Mouse (Mus musculus): Measurements from ENCODE around the gene Slc12a5. TPM values are rescaled to one million over a fixed set of nuclear protein-coding genes. Genes with fewer than 3 reads are reported as not detected.

Gene Slc12a5
- total RNA-seq, 2 experiments from 2014 or later, result 0.55 to 1.0 TPM

DNA sequence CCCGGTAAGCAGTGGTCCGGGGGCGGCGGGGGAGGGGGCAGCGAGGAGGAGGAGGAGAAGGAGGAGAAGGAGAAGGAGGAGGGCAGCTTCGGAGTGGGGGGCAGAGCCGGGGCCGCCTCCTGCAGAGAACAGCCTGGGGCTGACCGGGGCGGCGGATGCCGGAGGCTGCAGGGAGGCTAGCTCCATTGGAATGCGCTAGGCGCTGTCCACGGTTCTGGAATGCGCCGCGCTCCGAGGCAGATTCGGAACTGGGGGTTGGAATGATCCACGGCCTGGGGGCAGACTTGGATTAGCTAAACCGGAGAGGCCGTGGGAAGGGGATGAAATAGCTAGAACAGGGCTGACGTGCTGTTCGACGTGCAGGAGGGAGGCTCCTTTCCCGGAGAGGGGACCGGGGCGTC is 7.8 kb downstream of the Slc12a5 start:
- intact Hi-C loops (cut with DNase I; ENCODE audit: low total_unique reads), result no loop called here
- peak; percentile 70 for DNase-seq

DNA sequence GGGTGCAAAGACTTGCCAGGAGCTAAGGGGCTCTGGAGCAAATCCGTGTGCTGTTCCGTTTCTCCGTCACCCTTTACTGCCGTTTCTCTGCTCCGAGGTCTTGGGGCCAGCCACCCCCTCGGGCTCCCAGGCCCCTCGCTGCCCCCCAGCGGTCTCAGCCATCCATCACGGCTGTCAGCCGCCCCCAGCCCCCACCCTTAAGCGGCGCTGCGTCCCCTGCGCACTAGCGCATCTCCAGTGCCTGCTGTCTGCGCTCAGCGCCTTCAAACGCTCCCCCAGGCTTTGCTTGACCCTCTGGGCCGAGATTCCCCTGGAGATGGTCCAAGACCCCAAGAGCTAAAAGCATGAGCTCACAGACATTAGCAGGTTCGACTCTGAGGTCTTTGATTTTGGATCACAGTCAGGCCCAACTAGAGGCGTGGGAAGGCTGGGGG is 8.8 kb downstream of the Slc12a5 start:
- intact Hi-C loops (cut with DNase I; ENCODE audit: low total_unique reads), result no loop called here
- DNase-seq, result no peak

DNA sequence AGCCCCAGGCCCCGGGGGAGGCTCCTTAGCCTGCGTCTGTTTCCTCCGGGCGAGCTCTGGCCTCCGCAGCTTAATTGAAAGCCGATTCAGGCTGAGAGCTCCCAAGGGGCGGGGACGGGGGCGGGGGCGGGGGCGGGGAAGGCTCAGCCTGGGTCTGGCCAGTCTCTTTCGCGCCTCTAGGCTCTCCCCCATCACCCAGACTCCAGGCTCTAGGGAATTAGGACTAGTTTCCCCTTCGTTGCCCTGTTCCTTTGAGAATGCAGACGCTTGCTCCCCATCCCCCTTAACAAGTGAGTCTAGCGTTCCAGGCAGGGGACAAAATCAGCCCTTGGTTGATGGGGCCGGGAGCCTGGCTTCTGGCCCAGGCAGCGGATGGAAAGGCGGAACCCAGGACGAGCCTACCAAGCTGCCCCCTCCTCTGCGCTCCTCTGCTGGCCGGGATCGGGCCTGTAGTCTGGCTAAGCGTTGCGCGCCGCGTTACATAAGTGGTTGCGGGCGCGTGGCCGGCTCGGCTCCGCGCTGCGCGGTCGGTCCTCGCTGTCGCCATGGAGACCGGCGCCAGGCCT is 10.1 kb downstream of the Slc12a5 start:
- intact Hi-C loops (cut with DNase I; ENCODE audit: low total_unique reads), result no loop called here
- DNase-seq, result no peak

DNA sequence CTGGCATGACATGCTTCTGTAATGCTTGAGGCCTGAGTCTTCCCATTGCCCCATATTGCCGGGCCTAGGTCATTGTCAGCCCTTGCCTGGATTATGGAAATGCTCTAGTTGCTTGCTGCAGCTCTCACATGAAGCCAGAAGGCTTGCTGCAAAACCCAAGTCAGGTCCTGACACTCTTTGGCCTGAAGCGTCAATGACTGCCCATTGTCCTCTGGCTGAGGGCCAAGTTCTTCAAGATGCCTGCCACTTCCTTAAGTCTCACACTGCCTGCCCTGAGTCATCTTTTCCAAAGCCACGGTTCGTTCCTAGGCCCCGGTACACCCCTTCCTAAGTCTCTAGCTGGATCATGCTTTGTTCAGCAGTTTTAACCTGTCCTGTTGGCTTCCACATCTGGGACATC is 12.0 kb downstream of the Slc12a5 start:
- DNase-seq, result no peak
- intact Hi-C loops (cut with DNase I; ENCODE audit: low total_unique reads), result no loop called here

DNA sequence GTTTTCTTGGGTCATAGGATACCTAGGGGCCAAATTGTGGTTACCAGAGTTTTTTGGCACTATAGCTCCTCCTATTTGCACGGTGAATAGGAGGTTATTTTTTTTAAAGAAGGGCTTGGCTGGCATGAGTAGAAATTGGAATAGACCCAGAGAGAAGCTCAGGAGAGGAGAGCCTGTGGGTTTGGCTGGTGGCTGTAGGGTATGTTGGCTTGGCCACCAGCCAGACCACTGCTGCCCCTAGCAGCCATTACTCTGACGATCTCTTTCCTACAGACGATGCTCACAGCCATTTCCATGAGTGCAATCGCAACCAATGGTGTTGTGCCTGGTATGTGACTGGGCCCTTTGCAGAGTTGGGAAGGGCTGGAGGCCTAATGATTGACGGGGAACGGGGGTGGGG is 15.0 kb downstream of the Slc12a5 start:
- DNase-seq, result no peak
- intact Hi-C loops (cut with DNase I; ENCODE audit: low total_unique reads), result no loop called here

DNA sequence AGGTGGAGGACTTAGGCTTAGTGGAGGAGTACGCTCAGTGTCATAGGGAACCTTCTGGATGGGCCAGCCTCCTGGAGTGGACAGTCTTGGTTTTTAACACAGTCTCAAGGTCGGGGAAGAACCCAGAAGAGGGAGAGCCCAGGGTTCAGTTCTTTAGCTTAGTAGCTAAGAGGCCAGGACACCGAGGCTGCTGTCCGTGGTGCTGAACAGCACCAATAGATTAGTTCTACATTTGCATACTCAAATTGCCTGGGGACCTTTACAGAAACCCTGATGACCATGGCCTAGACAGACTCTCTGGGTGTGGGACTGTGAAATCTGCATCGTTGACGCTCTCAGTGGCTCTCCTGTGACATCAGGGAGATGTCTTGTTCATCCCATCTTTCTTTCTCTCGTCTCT is 19.1 kb downstream of the Slc12a5 start:
- peak; percentile 36 for DNase-seq
- intact Hi-C loops (cut with DNase I; ENCODE audit: low total_unique reads), result no loop called here

DNA sequence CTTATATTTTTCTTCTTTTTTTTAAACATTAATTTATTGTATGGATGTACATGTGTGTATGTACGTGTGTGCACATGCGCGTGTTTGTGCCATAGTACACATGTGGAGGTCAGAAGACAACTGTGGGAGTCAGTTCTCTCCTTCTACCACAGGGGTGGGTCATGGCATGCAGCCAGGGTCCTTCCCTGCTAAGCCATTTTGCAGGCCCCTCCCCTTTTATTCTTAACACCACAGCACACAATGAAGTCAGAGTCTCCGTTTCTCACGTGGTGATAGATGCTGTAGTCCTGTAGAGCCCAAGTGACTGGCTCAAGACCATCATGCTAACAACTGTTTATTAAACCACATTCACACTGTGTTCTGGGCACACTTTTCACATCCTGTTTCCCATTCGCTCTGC is 25.4 kb downstream of the Slc12a5 start:
- no peak for DNase-seq
- intact Hi-C loops (cut with DNase I; ENCODE audit: low total_unique reads), result no loop called here

DNA sequence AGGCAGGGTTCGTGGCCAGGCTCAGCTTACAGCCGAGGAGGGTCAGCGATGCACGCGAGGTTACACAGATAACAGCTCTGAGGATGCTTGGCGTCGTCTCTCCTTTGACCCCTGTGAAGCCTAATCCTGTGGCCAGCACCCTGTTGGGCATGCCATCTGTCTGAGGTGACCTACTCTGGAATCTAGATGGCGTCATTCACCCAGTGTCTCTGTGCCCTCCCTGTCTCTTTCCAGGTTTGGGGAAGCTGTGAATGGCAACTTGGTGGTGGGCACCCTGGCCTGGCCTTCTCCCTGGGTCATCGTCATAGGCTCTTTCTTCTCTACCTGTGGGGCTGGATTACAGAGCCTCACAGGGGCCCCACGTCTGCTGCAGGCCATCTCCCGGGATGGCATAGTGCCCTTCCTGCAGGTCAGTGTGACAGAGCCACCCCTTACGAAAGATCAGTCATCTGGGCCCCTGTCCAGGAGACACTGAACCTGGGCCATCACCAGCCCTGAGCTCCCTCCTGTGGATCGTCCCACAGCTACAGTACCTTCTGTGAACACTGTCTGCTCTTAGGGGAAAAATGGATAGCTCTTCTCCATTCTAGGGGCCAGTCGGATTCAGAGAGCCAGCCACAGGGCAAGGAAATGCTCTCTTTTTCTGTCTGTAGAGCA is 25.9 kb downstream of the Slc12a5 start:
- no peak for DNase-seq
- intact Hi-C loops (cut with DNase I; ENCODE audit: low total_unique reads), result no loop called here

DNA sequence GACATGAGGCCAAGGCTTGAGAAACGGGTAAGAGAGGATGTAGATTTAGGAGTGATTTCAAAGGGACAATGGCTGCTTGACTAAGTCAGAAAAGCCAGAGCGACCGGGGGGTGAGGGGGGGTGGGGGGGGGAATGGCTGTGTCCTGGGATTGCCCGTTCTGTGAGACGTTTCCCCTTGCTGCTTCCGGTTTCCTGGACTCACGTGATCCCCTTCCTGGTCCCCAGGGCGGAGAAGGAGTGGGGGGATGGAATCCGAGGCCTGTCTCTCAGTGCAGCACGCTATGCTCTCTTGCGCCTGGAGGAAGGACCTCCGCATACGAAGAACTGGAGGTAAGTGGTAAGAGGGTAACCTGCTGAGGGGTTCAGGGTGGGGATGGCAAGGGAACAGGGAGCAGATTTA is 28.2 kb downstream of the Slc12a5 start:
- DNase-seq, result no peak
- intact Hi-C loops (cut with DNase I; ENCODE audit: low total_unique reads), result no loop called here

DNA sequence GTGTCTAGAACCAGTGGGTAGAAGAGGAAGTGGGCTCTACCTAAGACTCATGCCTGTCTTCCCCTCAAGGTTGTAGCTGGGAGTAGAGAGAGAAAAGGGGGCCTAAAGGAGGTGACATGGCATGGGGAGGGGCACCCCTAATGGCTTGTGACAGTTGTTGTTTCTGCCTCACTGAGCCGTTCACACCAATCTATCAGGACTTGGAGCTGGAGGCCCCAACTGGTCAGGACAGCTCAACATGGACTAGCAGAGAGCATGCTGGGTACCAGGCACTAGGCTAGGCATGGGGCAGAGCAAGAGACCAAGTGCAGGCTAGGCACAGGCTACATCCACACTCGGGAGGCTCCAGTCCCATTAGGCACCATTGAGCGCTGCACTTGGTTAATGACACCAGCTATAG is 30.5 kb downstream of the Slc12a5 start:
- no peak for DNase-seq
- intact Hi-C loops (cut with DNase I; ENCODE audit: low total_unique reads), result no loop called here

DNA sequence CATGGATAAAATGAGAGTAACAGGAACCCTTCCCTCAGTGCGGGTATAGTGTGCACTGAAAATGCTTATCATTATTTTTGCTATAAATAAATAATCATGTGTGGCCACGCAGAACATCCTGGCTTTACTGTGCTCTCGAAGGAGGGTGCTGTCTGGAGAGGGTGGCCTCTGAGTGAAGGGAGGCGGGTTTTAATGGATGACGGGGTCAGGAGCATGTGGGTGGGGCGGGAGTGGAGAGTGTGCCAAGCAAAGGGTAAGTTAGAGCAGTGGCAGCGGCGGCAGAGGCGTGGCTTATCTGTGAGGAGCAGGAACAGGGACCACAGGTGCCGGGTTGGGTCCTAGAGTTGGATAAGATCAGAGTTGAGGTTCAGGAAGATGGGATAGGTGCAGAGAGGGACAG is 31.2 kb downstream of the Slc12a5 start:
- intact Hi-C loops (cut with DNase I; ENCODE audit: low total_unique reads), result no loop called here
- DNase-seq, result no peak

DNA sequence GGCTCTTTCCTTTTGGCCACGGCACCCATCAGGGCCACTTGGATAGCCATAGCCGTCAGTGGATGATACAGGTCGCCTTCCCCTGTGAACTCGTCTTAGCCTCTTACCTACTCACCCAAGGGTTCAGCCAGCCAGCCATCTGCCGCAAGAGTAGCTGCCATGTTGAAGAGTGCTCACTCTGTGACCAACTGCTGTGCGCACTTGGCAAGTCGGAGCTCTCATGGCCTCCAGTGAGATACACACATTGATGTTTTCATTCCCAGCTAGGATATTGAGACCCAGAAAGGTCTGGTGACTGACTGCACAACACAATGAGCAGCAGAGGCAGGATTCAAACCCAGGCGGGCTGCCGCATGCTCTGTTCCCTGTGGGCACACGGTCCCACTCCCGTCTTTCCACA is 33.6 kb downstream of the Slc12a5 start:
- intact Hi-C loops (cut with DNase I; ENCODE audit: low total_unique reads), result no loop called here
- DNase-seq, result no peak

DNA sequence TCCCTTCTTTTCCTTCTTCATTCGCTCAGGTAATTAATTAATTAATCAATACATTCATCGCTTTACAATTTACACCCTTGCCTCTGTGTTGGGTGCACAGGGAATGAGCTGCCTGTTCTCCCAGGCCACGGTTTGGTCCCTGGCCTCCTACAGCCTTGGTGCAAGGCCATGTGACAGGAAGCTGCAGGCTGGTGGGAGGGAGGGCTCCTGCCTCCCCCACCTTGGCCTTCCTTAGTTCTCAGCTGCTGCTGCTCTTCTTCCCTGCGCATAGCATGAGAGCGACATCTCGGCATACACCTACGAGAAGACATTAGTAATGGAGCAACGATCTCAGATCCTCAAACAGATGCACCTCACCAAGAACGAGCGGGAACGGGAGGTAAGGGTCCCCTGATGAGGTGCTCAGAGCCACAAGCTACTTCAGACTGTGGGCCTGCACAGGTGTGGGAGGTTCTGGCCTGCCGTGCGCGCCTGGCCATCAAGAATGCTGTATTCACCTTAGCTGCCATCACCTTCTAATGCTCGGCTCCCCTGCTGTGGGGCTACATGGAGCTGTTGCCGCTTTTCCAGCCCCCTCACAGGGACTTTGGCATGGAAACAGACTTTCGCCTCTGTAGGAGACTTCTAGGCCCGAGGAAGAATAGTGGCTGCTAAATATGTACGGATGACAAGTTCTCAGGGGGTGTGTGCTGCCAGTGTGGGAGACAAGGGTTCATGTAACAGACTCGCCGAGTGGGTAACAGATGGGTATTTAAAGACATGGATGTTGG is 34.2 kb downstream of the Slc12a5 start:
- no peak for DNase-seq
- intact Hi-C loops (cut with DNase I; ENCODE audit: low total_unique reads), result no loop called here

DNA sequence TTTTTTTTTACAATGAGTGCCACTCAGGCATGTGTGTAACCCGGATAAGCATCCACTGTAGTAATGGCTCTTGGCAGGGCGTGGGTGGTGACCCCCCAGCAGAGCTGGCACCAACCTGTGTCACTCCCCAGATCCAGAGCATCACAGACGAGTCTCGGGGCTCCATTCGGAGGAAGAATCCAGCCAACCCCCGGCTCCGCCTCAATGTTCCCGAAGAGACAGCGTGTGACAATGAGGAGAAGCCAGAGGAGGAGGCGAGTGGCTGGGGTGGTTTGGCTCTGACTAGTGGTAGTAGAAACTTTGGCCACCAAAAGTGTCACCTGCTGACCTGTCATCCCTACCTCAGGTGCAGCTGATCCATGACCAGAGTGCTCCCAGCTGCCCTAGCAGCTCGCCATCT is 35.4 kb downstream of the Slc12a5 start:
- intact Hi-C loops (cut with DNase I; ENCODE audit: low total_unique reads), result no loop called here
- no peak for DNase-seq

DNA sequence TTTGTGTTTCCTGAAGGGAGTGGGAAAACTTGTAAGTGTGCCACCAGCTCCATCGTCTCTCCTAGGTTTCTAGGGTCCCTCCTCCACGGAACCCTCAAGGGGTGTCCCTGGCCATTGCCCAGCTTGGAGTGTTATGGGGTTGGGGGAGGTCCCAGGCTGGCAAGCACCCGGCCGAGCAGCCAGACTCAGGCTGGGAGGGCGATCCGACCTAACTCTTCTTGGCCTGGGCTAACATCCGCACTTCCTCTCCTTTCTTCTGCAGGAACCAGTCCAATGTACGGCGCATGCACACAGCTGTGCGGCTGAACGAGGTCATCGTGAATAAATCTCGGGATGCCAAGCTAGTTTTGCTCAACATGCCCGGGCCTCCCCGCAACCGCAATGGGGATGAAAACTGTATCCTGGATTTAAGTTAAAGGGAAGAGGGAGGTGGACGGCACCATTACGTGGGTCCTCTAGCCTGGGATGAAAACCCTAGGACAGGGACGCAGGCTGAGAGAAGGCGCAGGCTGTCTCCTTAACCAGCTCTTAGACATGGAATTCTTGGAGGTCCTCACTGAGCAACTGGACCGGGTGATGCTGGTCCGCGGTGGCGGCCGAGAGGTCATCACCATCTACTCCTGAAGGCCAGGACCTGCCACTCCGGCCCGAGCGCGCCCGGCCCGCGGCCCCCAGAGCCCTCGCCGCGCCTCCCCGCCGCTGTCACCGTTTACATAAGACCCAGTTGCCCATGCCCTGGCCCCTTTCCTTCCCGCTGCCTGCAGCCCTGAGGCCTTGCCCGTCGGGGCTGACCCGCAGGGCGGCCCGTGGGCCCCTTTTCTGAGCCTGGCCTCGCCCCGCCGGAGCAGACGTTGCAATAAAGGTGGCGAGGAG is 36.5 kb downstream of the Slc12a5 start:
- DNase-seq, result no peak

DNA sequence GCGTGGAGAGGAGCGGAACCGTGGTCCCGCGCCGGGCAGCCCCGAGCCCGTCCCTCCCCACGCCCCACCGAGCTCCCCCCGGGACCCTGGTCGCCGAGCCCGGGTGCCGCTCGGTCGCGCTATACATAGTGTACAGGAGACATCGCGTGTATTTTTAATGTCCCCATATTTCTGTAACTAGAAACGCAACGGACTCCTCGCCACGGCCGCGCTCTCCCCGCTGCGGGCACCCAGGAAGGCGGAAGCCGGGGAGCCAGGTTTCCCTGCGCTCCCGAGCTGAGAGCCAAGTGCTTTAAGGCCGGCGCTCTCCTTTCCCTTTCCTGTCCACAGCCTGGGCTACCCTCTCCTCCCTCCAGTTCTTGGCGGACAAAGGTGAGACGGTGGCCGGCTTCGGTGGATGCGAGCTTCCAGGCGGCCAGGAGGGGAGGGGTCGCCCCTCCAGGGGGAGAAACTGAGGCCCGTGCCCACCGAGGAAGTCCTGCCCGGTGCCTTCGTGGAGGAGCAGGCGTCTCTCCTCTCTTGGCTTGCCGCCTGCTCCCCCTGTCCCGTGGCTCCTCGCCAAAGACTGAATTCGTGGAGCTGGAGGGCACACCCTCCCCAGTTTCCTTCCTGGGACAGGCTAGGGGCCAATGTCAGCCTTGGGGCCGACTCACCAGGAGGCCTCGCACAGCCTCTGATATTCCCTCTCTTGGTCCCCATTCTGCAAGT is 37.3 kb downstream of the Slc12a5 start:
- DNase-seq, result peak; percentile 37
- intact Hi-C loops (cut with DNase I; ENCODE audit: low total_unique reads), result no loop called here

More for the DNA sequence above, 36.5 kb downstream of the Slc12a5 start:
- intact Hi-C loops (cut with DNase I; ENCODE audit: low total_unique reads), result no loop called here

DNA sequence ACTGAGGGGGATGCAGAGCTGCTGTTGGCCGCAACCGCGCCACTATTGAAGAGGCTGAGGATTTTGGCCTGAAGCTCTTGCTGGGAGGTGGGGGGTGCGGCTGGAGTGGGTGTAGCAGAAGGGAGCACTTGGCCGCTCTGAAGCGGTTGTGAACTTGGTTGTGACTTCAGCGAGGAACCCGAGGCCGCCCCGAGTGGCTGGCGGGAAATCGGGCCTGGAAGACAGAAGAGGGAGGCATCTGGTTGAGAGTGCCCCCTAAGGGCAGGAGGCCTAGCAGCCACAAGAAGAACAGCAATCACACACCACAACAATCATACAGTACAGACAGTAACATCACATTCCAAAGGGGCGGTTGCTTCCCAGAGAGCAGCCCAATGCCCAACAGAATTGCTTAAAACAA is 41.4 kb downstream of the Slc12a5 start:
- DNase-seq, result no peak
- intact Hi-C loops (cut with DNase I; ENCODE audit: low total_unique reads), result no loop called here

DNA sequence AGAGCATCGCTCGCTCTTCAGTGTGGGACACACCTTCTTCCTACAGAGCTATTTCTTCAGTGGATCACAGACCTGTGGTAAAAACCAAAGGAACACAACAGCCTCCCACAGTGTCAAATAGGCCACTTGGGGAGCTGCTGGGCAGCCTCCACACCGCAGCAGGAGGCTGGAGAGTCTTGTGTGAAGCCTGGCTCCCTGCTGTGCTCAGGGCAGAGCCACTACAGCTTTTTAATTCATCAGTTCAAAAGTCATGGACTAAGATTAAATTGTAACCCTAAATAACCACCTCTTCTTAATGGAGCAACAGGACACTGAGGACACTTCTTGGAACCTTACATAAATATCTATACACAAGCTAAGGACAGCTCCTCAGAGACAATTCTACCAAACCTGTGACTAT is 42.5 kb downstream of the Slc12a5 start:
- intact Hi-C loops (cut with DNase I; ENCODE audit: low total_unique reads), result no loop called here
- no peak for DNase-seq

DNA sequence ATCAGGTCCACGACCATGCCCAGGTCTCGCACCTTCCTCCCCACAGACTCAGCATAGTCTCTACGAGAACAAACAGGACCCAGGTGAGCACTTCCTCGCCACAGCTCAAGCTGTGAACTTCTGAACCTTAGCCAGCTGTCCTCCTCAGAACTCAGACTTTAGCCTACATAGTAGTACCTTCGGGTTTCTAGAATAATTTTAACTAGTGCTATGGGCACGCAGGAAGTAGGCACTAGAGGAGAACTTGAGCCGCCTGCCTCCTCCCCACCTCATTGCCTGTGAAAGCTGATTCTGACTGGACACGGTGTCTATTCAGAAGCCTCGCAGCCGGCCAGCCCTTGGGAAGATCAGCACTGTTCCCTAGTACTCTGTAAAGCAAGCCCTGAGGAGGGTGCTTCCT is 43.6 kb downstream of the Slc12a5 start:
- no peak for DNase-seq
- intact Hi-C loops (cut with DNase I; ENCODE audit: low total_unique reads), result no loop called here

DNA sequence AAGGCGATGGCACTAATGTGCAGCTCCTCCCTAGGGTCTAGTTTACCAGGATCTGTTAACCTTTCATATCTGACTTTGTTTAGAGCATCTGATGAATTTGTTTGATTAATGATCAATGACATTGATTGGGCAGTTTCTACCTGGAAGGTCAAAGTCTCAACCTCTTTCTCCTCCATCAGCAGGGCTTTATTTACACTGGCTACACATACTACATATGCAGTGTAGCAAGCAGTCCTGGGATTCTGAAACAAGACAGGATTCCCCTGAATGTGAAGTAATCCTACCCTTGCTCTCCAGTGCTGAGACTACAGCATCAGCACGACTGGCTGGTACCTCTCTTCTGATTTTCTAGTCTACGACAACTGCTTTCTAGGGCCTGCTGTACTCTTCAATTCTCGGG is 46.2 kb downstream of the Slc12a5 start:
- no peak for DNase-seq
- intact Hi-C loops (cut with DNase I; ENCODE audit: low total_unique reads), result no loop called here
